Mouse (Mus musculus): ENCODE results near the gene Serp2.

DNA sequence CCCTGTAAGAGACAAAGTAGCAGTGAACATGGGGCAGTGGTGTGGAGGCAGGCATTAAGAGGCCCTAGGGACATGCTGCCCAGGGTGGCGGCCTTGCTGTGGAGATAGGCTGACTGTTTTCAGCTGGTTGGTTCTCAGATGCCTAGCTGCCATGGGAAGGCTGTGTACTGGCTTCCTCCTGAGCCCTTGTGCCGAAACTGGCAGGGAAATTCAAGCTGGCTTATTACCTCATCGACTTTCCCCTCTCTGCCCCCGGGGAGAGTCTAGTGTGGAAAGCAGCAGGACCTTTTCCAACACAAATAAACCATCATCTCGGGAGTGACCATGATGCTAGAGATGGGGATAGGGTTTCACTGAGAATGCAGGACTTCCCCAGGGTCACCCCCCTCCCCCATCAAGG, 28.0 kb downstream of the Serp2 start:
- TF ChIP-seq CTCF (IDR thresholded peaks at IDR 0.05) (no peak), EP300 (IDR thresholded peaks at IDR 0.05) (no peak)
